Mouse (Mus musculus): ENCODE results near the gene Mllt3.
"Not testable (repeated sequence)": the region's sequence is repeated elsewhere in the genome, so short reads cannot be mapped to it uniquely, and the experiment has no call there.

Mllt3 gene

GRCm38 (mm10) chr4:88011870-88012572, 21.1 kb downstream of the Mllt3 start:
- DNase-seq: no peak

GRCm38 (mm10) chr4:88010441-88010840, 22.7 kb downstream of the Mllt3 start:
- no peak for DNase-seq

GRCm38 (mm10) chr4:88005801-88006200, 27.4 kb downstream of the Mllt3 start:
- DNase-seq: no peak

GRCm38 (mm10) chr4:88003159-88003948, 29.8 kb downstream of the Mllt3 start:
- no peak for DNase-seq

GRCm38 (mm10) chr4:87991710-87992109, 41.5 kb downstream of the Mllt3 start:
- no peak for DNase-seq

GRCm38 (mm10) chr4:87990940-87991339, 42.2 kb downstream of the Mllt3 start:
- DNase-seq: no peak

GRCm38 (mm10) chr4:87985281-87985680, 47.9 kb downstream of the Mllt3 start:
- no peak for DNase-seq

GRCm38 (mm10) chr4:87984589-87984988, 48.6 kb downstream of the Mllt3 start:
- no peak for DNase-seq

- no peak for DNase-seq
Observed at GRCm38 (mm10) chr4:87984091-87984490, 49.1 kb downstream of the Mllt3 start.

- no peak for DNase-seq
Observed at GRCm38 (mm10) chr4:87982578-87982977, 50.6 kb downstream of the Mllt3 start.

- DNase-seq: no peak
Observed at GRCm38 (mm10) chr4:87977820-87978448, 55.2 kb downstream of the Mllt3 start.

- DNase-seq: no peak
Observed at GRCm38 (mm10) chr4:87965836-87966235, 67.3 kb downstream of the Mllt3 start.

- not testable (repeated sequence) for DNase-seq
Observed at GRCm38 (mm10) chr4:87964890-87965289, 68.3 kb downstream of the Mllt3 start.

GRCm38 (mm10) chr4:87963773-87964076, 69.4 kb downstream of the Mllt3 start:
- DNase-seq: no peak

- DNase-seq: no peak
Observed at GRCm38 (mm10) chr4:87963055-87963772, 70.0 kb downstream of the Mllt3 start.

GRCm38 (mm10) chr4:87961872-87962271, 71.3 kb downstream of the Mllt3 start:
- no peak for DNase-seq

GRCm38 (mm10) chr4:87957852-87958251, 75.3 kb downstream of the Mllt3 start:
- DNase-seq: no peak

GRCm38 (mm10) chr4:87957198-87957597, 76.0 kb downstream of the Mllt3 start:
- DNase-seq: no peak

- DNase-seq: no peak
Observed at GRCm38 (mm10) chr4:87955132-87955531, 78.0 kb downstream of the Mllt3 start.

- DNase-seq: no peak
Observed at GRCm38 (mm10) chr4:87954421-87955083, 78.6 kb downstream of the Mllt3 start.

- no peak for DNase-seq
Observed at GRCm38 (mm10) chr4:87953736-87954135, 79.4 kb downstream of the Mllt3 start.

- DNase-seq: no peak
Observed at GRCm38 (mm10) chr4:87953268-87953667, 79.9 kb downstream of the Mllt3 start.

GRCm38 (mm10) chr4:87949451-87949850, 83.7 kb downstream of the Mllt3 start:
- DNase-seq: no peak

All from thymus, postnatal 36 days (tissue).